Mouse (Mus musculus): ENCODE data around the gene Gpr156.

Gene Gpr156

GRCm38 (mm10) chr16:37919000-37919399 lies 2.7 kb downstream of the Gpr156 start:
- DNase-seq = no peak

DNA sequence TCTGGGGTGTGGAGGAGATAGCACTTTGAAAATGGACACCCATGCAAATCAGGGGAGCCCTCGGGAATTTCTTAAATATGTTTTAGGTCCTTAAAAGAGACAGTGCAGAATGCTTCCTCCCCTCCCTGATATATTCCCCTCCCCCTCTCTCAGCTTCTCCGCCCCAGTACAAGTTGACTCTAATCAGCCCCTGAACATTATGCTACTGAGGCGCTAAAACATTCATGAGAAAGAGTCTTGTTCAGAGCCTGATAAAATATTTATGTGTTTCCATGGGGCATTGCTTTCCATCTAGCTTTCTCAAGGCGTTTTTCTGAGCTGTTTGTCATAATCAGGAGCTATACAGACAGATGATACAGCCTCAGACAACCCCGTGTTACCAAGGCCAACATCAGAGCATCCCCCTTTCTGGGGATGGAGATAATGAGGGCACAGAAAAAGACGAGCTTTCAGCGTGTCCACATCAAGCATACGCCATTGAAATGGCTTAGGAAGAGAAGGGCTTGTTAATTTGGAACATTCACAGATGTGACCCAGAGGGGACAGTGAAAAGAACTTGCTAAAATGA lies 4.6 kb downstream of the Gpr156 start:
- no peak for DNase-seq

- DNase-seq = no peak
Measured at GRCm38 (mm10) chr16:37926087-37926486, 9.8 kb downstream of the Gpr156 start.

GRCm38 (mm10) chr16:37927117-37927516 lies 10.8 kb downstream of the Gpr156 start:
- no peak for DNase-seq

DNA sequence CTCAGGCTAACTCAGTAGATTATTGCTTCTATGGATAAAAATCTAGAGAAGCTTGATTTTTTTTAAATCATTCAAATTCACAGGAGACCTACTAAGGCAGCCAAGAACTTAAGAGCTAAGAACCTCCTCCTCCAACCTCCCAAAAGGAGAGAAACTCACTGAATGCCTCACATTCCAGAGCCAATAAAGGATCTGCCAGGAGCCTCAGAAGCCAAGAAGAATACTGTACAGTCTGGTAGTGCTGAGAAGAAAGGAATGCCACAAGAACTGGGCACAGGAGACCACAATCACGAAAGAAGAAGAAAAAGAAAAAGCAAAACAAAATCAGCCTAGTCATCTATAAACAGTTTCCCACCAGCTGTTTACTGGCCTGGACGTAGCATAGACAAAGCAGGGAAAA lies 12.7 kb downstream of the Gpr156 start:
- DNase-seq = no peak

GRCm38 (mm10) chr16:37929626-37930025 lies 13.3 kb downstream of the Gpr156 start:
- DNase-seq = no peak

- DNase-seq = no peak
Measured at GRCm38 (mm10) chr16:37934932-37935331, 18.6 kb downstream of the Gpr156 start.

DNA sequence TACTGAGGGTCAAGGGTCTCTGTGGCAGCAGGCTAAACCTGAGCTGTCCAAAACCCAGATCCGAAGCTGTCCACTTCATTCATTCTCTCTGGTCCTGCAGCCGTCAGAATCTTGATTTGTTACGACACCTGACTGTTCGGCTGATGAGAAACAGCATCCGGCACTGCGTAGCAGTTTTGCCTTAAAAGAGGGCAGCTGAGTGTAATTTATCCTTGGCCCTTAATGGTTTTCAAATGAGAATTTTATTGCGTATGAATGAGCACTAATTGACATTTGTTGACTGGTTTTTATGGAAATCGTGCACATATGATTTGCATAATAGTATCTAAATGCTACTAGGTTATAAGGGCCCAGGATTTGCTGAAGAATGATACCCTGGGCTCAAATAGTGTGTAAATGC lies 21.0 kb downstream of the Gpr156 start:
- no peak for DNase-seq

DNA sequence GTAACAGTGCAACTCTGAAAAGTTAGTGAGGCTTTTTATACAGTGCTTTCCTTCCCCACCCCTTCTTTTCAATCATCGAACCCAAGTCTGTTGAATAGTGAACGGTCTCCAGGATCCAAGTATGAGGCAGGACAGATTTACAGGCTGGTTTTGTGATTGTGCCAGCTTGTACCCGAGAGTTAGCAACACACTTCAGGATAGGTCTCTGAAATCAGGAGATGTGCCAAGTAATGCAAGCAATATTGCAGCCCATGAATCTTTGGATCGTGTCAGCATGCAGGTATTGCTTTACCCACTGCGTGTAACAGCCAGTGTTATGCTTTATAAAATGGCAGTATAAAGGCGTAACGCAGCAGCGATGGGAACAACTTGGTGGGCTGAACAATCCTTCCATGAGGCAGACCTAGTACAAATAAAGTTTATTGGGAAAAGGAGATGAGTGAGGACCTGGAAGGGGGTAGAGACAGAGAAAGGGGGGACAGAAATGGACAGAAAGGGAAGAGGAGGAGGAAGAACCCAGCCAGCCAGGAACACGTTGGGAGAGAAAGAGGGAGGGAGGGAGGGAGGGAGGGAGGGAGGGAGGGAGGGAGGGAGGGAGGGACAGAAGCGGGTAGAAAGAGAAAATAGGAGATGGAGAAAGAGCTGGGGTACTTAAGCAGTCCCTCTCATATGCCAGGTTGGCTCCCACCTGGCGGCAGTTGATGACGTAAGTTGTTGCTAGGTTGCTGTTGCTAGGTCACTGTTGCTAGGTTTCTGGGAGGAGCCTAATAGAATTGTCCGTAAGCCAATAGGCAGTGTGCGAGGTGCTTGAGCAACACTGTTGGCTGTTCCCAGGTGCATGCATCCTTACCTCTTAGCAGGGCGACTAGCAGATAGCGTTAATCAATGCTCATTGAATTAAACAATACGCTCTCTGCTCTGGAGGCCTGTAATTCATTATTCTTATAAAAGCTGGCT lies 22.1 kb downstream of the Gpr156 start:
- no peak for DNase-seq

- no peak for DNase-seq
Measured at GRCm38 (mm10) chr16:37939082-37939863, 23.0 kb downstream of the Gpr156 start.

DNA sequence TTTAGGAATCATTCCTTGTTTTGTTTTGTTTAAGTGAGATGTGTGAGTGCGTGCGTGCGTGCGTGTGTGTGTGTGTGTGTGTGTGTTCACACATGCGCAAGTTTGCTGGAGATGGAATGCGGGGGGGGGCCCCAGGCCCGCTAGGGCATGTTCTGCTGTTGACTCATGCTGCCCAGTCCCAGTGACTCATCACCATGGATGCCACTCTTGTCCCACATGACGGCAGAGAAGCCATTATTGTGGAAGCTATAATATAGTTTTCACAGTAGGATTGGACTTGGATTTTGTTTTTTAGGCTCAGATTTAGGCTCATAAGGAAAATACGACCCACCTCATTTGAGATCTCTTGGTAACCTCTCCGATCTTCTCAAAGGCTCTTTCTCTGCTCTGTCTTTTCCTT lies 24.0 kb downstream of the Gpr156 start:
- DNase-seq = no peak

GRCm38 (mm10) chr16:37943701-37944100 lies 27.4 kb downstream of the Gpr156 start:
- DNase-seq = no peak

DNA sequence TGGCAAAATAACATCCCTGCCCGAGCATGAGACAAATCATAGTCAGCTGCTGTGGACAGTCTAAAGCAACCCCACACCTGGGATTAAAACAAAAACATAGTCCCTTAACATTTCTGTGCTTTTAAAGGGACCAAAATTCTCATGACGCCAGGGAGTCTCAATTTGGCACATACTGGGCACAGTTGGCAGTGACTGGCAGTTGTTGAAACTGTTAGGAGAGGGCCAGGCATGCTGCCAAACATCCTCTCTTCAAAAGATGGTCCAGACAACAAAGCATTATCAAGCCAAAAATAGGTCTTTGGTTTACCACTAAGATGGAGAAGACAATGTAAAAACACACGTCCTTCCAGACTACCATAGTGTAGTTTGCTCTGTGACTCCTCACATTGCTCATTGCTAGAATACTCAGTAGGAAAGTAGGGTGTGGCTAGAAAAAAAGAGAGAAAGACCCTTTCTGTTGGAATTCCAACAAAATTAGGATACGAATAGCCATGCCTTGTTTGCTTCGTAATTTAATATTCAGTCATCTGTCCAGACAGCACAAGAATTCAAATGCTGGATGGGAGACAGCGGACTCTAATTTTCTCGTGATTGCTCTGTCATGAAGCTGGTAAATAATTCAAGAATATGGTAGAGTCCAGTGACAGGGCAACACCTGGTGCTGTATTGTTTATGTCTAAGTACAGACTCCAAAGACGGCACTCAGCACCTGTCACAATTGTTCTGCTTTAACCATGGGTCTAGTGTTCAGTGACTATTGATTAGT lies 28.9 kb downstream of the Gpr156 start:
- no peak for DNase-seq

- DNase-seq = peak; percentile 62 to 66
Measured at GRCm38 (mm10) chr16:37947160-37947559, 30.9 kb downstream of the Gpr156 start.

- DNase-seq = no peak
Measured at GRCm38 (mm10) chr16:37948365-37948764, 32.1 kb downstream of the Gpr156 start.

- DNase-seq = no peak
Measured at GRCm38 (mm10) chr16:37951171-37951570, 34.9 kb downstream of the Gpr156 start.

DNA sequence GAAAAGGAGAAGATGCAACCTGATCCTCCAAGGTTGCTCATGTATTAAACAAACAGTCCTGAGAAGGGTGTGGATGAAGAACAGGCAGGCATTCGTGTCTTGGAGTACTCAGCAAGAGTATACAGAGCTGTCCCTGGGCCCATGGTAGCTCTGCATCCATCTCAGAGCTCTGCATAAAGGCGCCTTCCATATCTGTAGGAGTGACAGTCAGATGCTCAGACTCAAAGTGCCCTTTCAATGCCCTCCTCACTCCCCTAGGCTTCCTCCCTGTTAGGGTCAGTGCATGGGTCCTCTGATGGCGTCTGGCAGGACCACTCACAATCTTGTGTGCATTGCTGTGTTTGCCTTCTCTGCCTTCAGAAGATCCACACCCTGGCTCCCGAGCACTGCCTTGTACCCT lies 36.9 kb downstream of the Gpr156 start:
- DNase-seq = no peak

GRCm38 (mm10) chr16:37953991-37954942 lies 38.0 kb downstream of the Gpr156 start:
- DNase-seq = no peak

- no peak for DNase-seq
Measured at GRCm38 (mm10) chr16:37955336-37955917, 39.1 kb downstream of the Gpr156 start.

- DNase-seq = no peak
Measured at GRCm38 (mm10) chr16:37956076-37956676, 39.9 kb downstream of the Gpr156 start.

DNA sequence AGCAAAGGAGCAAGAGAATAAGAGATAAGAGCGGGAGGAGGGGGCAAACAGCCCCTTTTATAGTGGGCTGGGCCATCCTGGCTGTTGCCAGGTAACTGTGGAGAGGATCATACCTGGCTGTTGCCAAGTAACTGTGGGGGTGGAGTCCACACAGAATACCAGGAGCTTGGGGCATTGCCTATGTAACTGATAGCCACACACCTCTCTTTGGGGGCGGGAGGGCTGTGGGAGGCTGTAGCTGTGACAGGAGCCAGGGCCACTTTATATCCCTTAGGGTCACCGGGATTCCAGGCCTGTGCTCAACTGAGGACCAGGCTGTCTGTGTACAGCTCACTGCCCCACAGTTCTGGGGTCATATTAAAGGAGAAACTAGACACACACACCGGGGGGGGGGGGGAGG lies 40.5 kb downstream of the Gpr156 start:
- no peak for DNase-seq
